Mouse (Mus musculus) kidney, adult 18-20 months (tissue): Measurements from ENCODE around the gene Crtac1.

Source experiments
- DNase-seq: peaks from one replicate; pipeline ENCODE4 v3.0.0; 2021

Crtac1 gene

DNA sequence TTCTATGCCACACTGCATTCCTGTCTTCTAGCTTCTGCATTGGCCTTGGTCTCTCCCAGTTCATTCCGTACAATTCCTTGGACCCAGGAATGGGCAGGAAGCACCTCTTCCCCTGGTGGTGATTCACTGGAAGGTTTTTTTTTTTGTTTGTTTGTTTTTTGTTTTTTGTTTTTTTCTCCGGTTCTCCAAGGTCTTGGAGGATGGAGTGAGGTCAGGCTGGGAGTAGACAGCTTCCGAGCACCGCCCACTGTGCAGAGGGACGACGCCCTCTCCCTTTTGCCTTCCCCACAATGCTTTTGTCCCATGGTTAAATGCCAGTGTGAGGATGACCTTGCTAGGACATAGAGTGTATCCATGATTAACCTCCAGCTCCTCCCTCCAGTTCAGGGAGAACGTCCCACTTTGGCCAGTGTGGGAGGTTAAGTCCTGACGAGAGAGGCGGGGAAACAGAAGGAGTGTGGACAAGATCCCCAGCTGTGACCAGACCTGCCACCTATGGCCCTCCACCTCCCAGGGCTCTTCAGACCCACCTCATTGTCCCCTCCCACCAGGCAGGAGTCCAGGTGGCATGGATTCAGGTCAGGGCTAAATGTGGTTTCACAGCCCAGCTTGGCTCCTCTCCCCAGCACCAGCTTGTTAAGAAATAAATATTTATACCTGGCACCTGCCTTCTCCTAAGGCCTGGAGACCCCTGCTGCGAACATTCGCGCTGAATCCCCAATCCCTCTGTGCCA is 109.1 kb downstream of the Crtac1 start:
- peak; percentile 22 for DNase-seq

- DNase-seq: no peak
These were observed 109.6 kb downstream of the Crtac1 start for GRCm38 (mm10) chr19:42321936-42322335.

- no peak for DNase-seq
These were observed 113.7 kb downstream of the Crtac1 start for GRCm38 (mm10) chr19:42317648-42318425.

DNA sequence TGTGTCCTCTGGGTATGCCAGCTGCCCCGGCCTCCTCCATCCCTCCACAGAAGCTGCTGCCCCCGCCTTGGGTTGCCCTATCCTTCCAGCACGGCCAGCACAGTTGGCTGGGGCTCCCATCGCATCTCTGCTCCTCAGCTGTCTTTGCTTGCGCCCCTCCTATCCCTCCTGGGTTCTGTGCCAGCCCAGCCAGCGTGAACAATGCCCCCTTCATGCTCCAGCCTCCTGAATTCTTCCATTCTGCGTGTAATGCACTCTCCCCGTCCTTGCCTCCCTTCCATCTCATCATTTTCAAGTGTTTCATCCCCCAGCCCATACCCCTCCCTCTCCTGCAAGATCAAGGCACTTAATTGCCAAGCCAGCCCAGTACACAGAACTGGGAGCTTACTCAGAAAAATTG is 114.6 kb downstream of the Crtac1 start:
- no peak for DNase-seq

DNA sequence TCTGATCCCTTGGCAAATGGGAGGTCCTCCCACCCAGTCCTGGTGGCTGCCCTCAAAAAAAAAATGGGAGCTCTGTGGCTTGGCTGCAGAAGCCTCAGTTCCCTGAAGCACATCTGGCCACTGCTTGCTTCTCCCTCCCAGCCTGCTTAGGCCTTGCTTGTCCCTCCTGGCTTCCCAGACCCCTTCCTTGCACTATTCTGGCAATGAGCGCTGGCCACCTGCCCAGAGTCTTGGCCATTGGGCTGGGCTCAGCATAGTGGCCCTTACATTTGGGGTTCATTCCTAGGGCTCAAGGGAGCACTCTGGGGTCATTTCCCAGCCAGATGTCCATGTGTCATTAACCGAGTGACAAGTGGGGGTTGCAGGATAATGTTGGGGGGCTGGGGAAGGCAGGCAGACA is 115.1 kb downstream of the Crtac1 start:
- no peak for DNase-seq

DNA sequence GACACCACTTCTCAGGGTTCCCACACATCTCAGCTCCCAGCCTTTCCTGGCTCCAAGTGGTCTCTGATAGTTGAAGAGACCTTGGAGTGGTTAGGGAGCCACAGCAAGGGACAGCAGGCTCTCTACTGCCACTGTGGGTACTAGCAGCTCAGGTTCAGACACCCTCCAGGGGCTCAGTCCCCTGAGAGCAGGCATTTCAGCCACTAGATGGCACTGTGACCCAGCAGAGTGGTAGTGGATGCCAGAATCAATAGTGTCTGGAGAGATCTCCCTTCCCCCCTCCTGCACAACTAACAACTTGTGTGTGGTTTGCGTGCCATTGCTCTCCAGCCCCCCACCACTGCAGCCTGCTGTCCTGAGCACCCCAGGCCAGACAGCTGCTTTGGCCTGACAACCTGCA is 115.7 kb downstream of the Crtac1 start:
- peak; percentile 80 for DNase-seq

- DNase-seq: no peak
These were observed 116.4 kb downstream of the Crtac1 start for GRCm38 (mm10) chr19:42315070-42315679.

- DNase-seq: no peak
These were observed 119.4 kb downstream of the Crtac1 start for GRCm38 (mm10) chr19:42312191-42312590.

DNA sequence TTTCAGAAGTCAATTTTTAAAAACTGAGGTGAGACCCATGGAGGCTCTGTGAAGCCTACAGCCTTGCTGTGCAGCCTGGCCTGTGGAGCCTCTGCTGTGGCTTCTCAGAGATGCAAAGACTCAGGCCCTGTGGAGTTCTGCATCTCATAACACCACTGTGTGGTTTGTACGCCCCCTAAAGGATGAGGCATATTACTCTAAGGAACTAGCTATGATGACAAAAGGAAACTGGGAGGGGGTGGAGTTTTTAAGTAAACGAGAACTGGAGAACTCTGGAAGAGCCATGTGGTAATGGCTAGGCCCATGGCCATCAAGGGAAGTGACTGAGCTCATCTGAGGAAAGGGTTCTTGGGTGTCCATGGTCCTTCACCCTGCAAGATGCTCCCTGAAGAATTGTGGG is 120.3 kb downstream of the Crtac1 start:
- no peak for DNase-seq

- DNase-seq: no peak
These were observed 122.7 kb downstream of the Crtac1 start for GRCm38 (mm10) chr19:42308931-42309330.

- no peak for DNase-seq
These were observed 124.6 kb downstream of the Crtac1 start for GRCm38 (mm10) chr19:42307019-42307418.

- no peak for DNase-seq
These were observed 125.4 kb downstream of the Crtac1 start for GRCm38 (mm10) chr19:42306202-42306601.

DNA sequence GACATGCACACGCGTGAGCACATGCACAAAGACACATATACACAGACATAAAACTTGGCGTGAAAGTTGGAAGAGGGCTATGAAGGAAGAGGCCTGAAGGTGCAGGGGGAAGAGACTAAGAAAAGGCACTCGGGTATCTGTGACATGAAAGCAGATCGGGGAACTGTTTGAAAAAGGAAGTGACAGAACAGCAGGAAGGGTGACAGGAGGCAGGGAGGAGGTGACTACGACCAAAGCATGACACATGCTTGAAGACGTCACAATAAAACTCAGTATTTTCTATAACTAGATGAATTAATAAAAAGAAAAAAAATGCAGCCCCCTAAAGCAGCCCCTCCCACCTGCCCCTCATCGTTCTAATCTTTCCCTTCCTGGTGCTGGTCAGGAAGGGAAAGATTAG is 125.8 kb downstream of the Crtac1 start:
- no peak for DNase-seq

DNA sequence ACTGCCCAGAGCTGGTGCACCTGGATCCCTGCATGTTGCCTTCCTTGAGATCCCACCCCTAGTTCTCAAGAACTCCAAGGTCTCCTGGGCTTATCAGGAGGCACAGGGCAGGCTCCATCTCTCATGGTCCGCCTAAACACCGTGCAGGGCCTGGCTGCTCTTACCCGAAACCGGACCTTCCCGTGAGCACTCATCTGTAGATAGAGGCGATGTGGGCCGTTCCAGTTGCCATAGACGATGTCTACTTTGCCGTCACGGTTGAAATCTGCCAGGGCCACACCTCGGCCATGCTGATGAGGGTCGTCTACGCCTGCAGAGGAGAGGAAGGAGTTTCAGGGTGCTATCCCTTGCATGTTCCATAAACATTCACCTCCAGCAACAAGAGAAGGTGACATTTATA is 127.1 kb downstream of the Crtac1 start:
- DNase-seq: no peak

DNA sequence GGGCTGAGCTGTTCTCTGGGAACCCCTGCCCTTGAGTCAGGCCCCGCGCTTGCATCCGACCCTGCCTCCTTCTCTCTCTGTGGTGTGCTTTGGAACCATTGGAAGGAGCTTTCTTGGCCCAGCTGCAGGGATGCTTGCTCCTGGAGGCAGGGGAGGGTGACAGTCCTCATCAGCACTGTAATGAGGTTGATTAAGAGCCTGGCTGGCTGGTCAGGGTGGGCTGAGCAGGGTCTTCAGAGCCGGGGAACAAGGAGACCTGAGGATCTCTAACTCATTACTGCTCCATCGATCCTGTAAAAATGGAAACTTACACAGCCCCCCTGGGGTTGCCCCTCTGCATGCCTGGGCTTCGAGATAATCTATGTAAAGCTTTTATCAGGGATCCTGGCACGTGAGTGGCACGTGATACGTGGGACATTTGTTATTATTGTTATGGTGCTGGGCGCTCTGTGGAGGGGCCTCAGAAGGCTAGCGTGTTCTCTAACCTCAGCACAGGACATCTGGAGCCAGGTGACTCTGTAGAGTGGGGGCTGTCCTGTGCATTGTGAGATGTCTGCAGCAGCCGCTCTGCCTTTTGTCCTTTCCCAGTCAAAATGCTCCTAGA is 128.3 kb downstream of the Crtac1 start:
- DNase-seq: no peak

- DNase-seq: no peak
These were observed 138.4 kb downstream of the Crtac1 start for GRCm38 (mm10) chr19:42293216-42293615.

DNA sequence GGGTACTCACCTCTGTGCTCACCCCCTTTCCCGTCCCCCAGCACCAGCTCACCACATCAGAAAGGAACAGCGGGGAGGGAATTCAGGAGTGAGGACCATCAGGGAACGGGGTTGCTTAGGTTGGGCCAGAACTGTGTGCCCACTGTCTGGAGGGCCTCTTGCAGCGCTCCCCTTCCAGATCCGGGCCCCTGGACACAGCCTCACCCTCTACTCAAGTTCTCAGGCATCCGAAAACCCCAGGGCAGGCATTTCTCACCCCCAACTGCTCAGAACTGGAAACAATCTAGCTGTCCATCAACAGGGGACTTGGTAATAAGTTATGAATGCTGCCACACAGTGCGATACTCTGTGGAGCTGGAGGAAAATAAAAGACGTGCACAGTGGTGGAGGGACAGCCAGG is 139.5 kb downstream of the Crtac1 start:
- DNase-seq: no peak

GRCm38 (mm10) chr19:42290954-42291661 is 140.5 kb downstream of the Crtac1 start:
- no peak for DNase-seq

- no peak for DNase-seq
These were observed 143.2 kb downstream of the Crtac1 start for GRCm38 (mm10) chr19:42288361-42288760.

DNA sequence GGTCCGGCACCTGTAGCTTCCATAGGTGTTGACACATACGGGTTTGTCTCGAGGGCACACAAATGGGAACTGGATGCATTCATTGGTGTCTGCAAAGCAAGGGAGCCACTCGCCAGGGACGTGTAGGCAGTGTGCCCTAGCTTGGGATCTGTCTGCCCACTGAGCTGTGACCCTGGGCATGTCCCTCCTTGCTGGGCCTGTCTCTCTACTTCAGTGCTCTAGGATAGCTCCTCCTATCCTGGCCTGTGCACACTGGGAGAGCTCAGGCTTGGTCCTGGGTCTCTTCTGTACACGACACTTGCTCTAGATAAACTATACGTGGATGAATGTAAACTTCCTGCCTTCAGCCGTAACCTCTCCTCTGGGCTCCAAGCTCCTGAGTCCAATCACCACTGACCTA is 147.4 kb downstream of the Crtac1 start:
- DNase-seq: no peak

DNA sequence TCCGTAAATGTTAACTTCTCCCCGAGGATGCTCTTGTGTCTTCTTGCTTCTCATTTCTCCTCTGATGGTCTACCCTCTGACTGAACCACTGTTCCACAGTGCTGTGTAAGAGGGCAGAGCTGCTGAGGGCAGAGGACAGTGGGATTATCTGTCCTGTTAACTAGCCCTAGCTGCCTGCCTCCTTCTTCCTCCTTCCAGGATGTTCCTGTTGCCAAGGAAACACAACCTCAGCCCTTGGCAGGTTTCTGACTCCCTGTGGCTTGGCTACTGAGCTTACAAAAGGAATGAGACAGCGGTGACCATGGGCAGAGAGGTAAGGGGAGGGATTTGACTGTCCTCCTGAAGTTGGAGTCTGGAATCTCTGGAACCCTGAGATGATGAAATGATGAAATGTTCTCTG is 152.0 kb downstream of the Crtac1 start:
- no peak for DNase-seq

GRCm38 (mm10) chr19:42278461-42278860 is 153.1 kb downstream of the Crtac1 start:
- DNase-seq: no peak

GRCm38 (mm10) chr19:42277288-42277687 is 154.3 kb downstream of the Crtac1 start:
- no peak for DNase-seq
